Mouse (Mus musculus) limb, embryonic 14.5 days (tissue): ENCODE results near the gene Slirp. TPM values are rescaled to one million over a fixed set of nuclear protein-coding genes. Genes with fewer than 3 reads are reported as not detected.
A peak's percentile ranks its signal among the peaks of the same experiment; 100 is the strongest.

Source experiments
- ATAC-seq: fragments of 200-750 bp; cut with Nextera tagmentation; 2 replicates; pipeline ENCODE4 v1.8.0; 2017; ENCODE audit warnings: low read depth, moderate number of reproducible peaks, moderate TSS enrichment; ENCODE audit not compliant: low FRiP score
- DNase-seq: peaks from one replicate; pipeline ENCODE4 v3.0.0-alpha.2; 2015; ENCODE audit warnings: low spot score
- H3K27ac ChIP-seq: fragments of 300-500 bp; sonication (generic); replicated peaks from 2 replicates; pipeline ENCODE4 v1.5.1; 2014; ENCODE audit warnings: low read depth, mild to moderate bottlenecking, low read length, moderate library complexity, mixed read lengths
- H3K27me3 ChIP-seq: fragments of 300-500 bp; sonication (generic); 2 replicates; pipeline ENCODE4 v1.6.1; 2014; ENCODE audit warnings: low read length, mixed read lengths; ENCODE audit not compliant: control insufficient read depth, insufficient read depth
- H3K36me3 ChIP-seq: fragments of 300-500 bp; sonication (generic); 2 replicates; pipeline ENCODE4 v1.6.1; 2014; ENCODE audit warnings: mild to moderate bottlenecking, low read length, moderate library complexity, mixed read lengths; ENCODE audit not compliant: control insufficient read depth, insufficient read depth
- H3K4me1 ChIP-seq: fragments of 300-500 bp; sonication (generic); 2 replicates; pipeline ENCODE4 v1.6.1; 2014; ENCODE audit warnings: antibody characterized with exemption, low read length, mixed read lengths; ENCODE audit not compliant: control insufficient read depth, insufficient read depth
- H3K4me2 ChIP-seq: fragments of 300-500 bp; sonication (generic); replicated peaks from 2 replicates; pipeline ENCODE4 v1.6.1; 2014; ENCODE audit warnings: low read depth, mild to moderate bottlenecking, low read length, moderate library complexity; ENCODE audit not compliant: severe bottlenecking
- H3K4me3 ChIP-seq: fragments of 300-500 bp; sonication (generic); replicated peaks from 2 replicates; pipeline ENCODE4 v1.5.1; 2014; ENCODE audit warnings: low read length
- H3K9ac ChIP-seq: fragments of 300-500 bp; sonication (generic); 2 replicates; pipeline ENCODE4 v1.6.1; 2014; ENCODE audit warnings: mild to moderate bottlenecking, low read depth, low read length, moderate library complexity; ENCODE audit not compliant: severe bottlenecking
- H3K9me3 ChIP-seq: fragments of 300-500 bp; sonication (generic); 2 replicates; pipeline ENCODE4 v1.6.1; 2016; ENCODE audit warnings: low read length; ENCODE audit not compliant: control insufficient read depth
- POLR2A ChIP-seq: fragments of 200-500 bp; IDR thresholded peaks from 2 replicates; pipeline ENCODE4 v1.8.0; 2012; ENCODE audit warnings: inconsistent platforms, mild to moderate bottlenecking, moderate library complexity, borderline replicate concordance; ENCODE audit not compliant: insufficient read depth, insufficient read length; ENCODE audit errors: extremely low read depth
- WGBS: fragments of 180-500 bp; shearing (Covaris S2); extraction: QIAGEN DNeasy Blood & Tissue Kit; methylation state at CpG from one replicate; pipeline ENCODE4 v1.1.7; 2014; 5-methylcytosine and 5-hydroxymethylcytosine counted together
- polyA plus RNA-seq, 2 experiments: library from polyadenylated mRNA; depleted of rRNA in 1 of 2; stranded (reverse) in 1 of 2; unstranded in 1 of 2; fragments of >200 nt; fragmentation: Nextera tagmentation in 1 of 2; extraction: Ambion mirVana in 1 of 2; gene quantifications; 2 replicates each; pipeline versions ENCODE4 v1.2.1 to v1.2.3; 2012 to 2014

Slirp gene
- polyA plus RNA-seq, 2 experiments: 83.4 to 314 TPM

- no peak for TF ChIP-seq POLR2A
- Histone ChIP-seq H3K27me3 (no peaks in the 10 kb centered on the region), H3K9ac (no peak overlapping the region), H3K4me2 (no peak overlapping the region), H3K27ac (no peak overlapping the region), H3K9me3 (no peaks in the 10 kb centered on the region), H3K4me3 (no peak overlapping the region), H3K4me1 (peaks cover 5% of the 10 kb centered on the region; the same call in 1 of the 2 replicates), H3K36me3 (no peaks in the 10 kb centered on the region)
- WGBS: 35% methylated on average over 7 of the region's 7 CpGs
- no peak for ATAC-seq
- DNase-seq: peak; percentile 11
Observed at GRCm38 (mm10) chr12:87410999-87411398, 32.7 kb upstream of the Slirp start.

GRCm38 (mm10) chr12:87413179-87413790 lies 30.4 kb upstream of the Slirp start:
- DNase-seq (peak; percentile 63), ATAC-seq (peak; percentile 49; the same call in 1 of the 2 replicates)
- Histone ChIP-seq H3K4me2 (no peak overlapping the region), H3K36me3 (no peaks in the 10 kb centered on the region), H3K4me1 (no peaks in the 10 kb centered on the region), H3K27ac (no peak overlapping the region), H3K9ac (no peak overlapping the region), H3K4me3 (no peak overlapping the region), H3K27me3 (no peaks in the 10 kb centered on the region), H3K9me3 (no peaks in the 10 kb centered on the region)
- TF ChIP-seq POLR2A: no peak
- 24% methylated on average over 4 of the region's 4 CpGs for WGBS

DNA sequence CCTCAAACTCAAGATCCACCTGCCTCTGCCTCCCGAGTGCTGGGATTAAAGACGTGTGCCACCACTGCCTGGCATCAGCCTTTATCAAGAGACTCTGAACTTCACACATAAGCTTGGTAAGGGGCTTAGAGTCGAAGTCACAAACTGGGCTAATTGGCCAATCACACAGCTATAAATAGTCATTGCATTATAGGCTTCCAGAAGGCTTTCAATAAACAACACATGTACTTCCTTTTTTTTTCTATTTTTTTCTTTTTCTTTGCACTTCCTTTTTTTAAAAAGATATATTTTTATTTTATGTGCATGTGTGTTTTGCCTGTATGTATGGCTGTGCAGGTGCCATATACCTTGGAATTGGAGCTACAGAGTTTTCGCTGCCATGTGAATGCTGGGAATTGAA lies 28.3 kb upstream of the Slirp start:
- Histone ChIP-seq H3K4me1 (no peaks in the 10 kb centered on the region), H3K9ac (no peak overlapping the region), H3K4me2 (no peak overlapping the region), H3K27ac (no peak overlapping the region), H3K27me3 (no peaks in the 10 kb centered on the region), H3K36me3 (no peaks in the 10 kb centered on the region), H3K9me3 (no peaks in the 10 kb centered on the region), H3K4me3 (no peak overlapping the region)
- no peak for TF ChIP-seq POLR2A
- DNase-seq (no peak), ATAC-seq (no peak)
- WGBS: 60% methylated on average over 4 of the region's 4 CpGs

DNA sequence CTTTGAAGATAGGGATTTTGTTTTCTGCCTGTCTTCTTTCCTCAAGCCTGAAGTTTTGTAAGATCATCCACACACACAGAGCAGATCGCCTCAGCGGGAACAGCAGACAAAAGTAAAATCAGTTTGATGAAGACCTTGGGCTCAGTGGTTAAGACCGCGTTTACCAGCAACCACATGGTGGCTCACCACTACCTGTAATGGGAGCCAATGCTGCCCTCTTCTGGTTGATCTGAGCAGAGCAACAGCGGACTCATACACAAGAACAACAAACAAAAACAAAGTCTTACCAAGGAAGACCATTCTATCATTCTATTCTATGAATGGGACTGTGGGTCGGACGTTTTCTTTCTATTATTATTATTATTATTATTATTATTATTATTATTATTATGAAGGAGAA lies 27.0 kb upstream of the Slirp start:
- Histone ChIP-seq H3K9ac (no peak overlapping the region), H3K36me3 (no peaks in the 10 kb centered on the region), H3K4me2 (no peak overlapping the region), H3K27me3 (no peaks in the 10 kb centered on the region), H3K27ac (no peak overlapping the region), H3K4me1 (no peaks in the 10 kb centered on the region), H3K9me3 (no peaks in the 10 kb centered on the region), H3K4me3 (no peak overlapping the region)
- 34% methylated on average over 7 of the region's 7 CpGs for WGBS
- DNase-seq: peak; percentile 52
- ATAC-seq: peak; percentile 42; the same call in 1 of the 2 replicates
- no peak for TF ChIP-seq POLR2A

GRCm38 (mm10) chr12:87418921-87419320 lies 24.8 kb upstream of the Slirp start:
- H3K4me3 ChIP-seq: no peak overlapping the region
- H3K27me3 ChIP-seq: no peaks in the 10 kb centered on the region
- no peak for TF ChIP-seq POLR2A
- no peaks in the 10 kb centered on the region for H3K4me1 ChIP-seq
- no peak overlapping the region for H3K27ac ChIP-seq
- H3K36me3 ChIP-seq: peaks cover 14% of the 10 kb centered on the region
- H3K9ac ChIP-seq: no peak overlapping the region
- DNase-seq: no peak
- ATAC-seq: no peak
- 78% methylated on average over 5 of the region's 5 CpGs for WGBS
- H3K9me3 ChIP-seq: no peaks in the 10 kb centered on the region
- H3K4me2 ChIP-seq: no peak overlapping the region

- Histone ChIP-seq H3K9ac (no peak overlapping the region), H3K4me1 (no peaks in the 10 kb centered on the region), H3K9me3 (no peaks in the 10 kb centered on the region), H3K36me3 (peaks cover 14% of the 10 kb centered on the region), H3K4me2 (no peak overlapping the region), H3K27ac (no peak overlapping the region), H3K4me3 (no peak overlapping the region), H3K27me3 (no peaks in the 10 kb centered on the region)
- 76% methylated on average over 12 of the region's 12 CpGs for WGBS
- DNase-seq (no peak), ATAC-seq (no peak)
- no peak for TF ChIP-seq POLR2A
Observed at GRCm38 (mm10) chr12:87419974-87420485, 23.7 kb upstream of the Slirp start.
